8 mouse cellular contexts compared by ENCODE assay signal in genomic region chr5:123155425-123155824, GRCm38 (mm10). TPM values are rescaled to one million over a fixed set of nuclear protein-coding genes. Genes with fewer than 3 reads are reported as not detected.
DNase-seq lines count a peak whose midpoint lies in the region; ATAC-seq and TF ChIP-seq lines count a peak whose summit lies in the region.

No protein-coding gene starts in this region.

- TF ChIP-seq EP300 in heart, adult 2 months (IDR thresholded peaks at IDR 0.05; ENCODE audit: insufficient read depth, low read depth, low read length): peak; percentile 83

- no peak overlapping the region for H3K9ac ChIP-seq in heart, adult 2 months (ENCODE audit: low read depth, low read length)
- no peak overlapping the region for H3K9ac ChIP-seq in heart, embryonic 12.5 days
- no peak overlapping the region for H3K9ac ChIP-seq in forebrain, postnatal 0 days

- ATAC-seq in heart, embryonic 12.5 days (ENCODE audit: insufficient number of reproducible peaks, low FRiP score): no peak; the same call in 1 of the 2 replicates
- ATAC-seq in CD4-positive, CD25-positive, alpha-beta regulatory T cell, adult 4 months: peak; percentile 32
- peak; percentile 55; the same call in 1 of the 2 replicates for ATAC-seq in forebrain, postnatal 0 days
- ATAC-seq in megakaryocyte progenitor cell, adult 5-6 weeks (replicated peaks; ENCODE audit: poor library complexity): peak; percentile 72

- intact Hi-C loops in heart, adult 2 months (cut with DNase I): loop anchor here (1.0 kb wide), 1 partner anchor 38 kb away; no protein-coding TSS in a partner anchor

- no peaks in the 10 kb centered on the region; the same call in 1 of the 2 replicates for H3K4me1 ChIP-seq in heart, adult 2 months (ENCODE audit: control insufficient read depth, insufficient read depth, low read length)
- peaks cover 20% of the 10 kb centered on the region for H3K4me1 ChIP-seq in heart, embryonic 12.5 days (replicated peaks)
- H3K4me1 ChIP-seq in forebrain, postnatal 0 days (ENCODE audit: insufficient read depth): peaks cover 8% of the 10 kb centered on the region

- 37% methylated on average over 7 of the region's 7 CpGs for WGBS in heart, adult 2 months
- 53% methylated on average over 7 of the region's 7 CpGs for WGBS in heart, embryonic 12.5 days
- WGBS in forebrain, postnatal 0 days: 52% methylated on average over 7 of the region's 7 CpGs

- H3K9me3 ChIP-seq in heart, embryonic 12.5 days (replicated peaks): no peaks in the 10 kb centered on the region
- H3K9me3 ChIP-seq in forebrain, postnatal 0 days (ENCODE audit: low read length): no peaks in the 10 kb centered on the region

- no peak overlapping the region for H3K27ac ChIP-seq in heart, adult 2 months
- no peak overlapping the region for H3K27ac ChIP-seq in heart, embryonic 12.5 days (ENCODE audit: poor library complexity, severe bottlenecking)
- H3K27ac ChIP-seq in forebrain, postnatal 0 days (ENCODE audit: low read depth, low read length): no peak overlapping the region

- H3K4me2 ChIP-seq in heart, embryonic 12.5 days: no peak overlapping the region
- no peak overlapping the region for H3K4me2 ChIP-seq in forebrain, postnatal 0 days (ENCODE audit: low read depth)

- peak; percentile 67 to 74 for DNase-seq in heart, adult 2 months
- peak; percentile 61 for DNase-seq in cerebellum, adult 11-12 months
- DNase-seq in forebrain, postnatal 0 days: peak; percentile 74
- DNase-seq in kidney, postnatal 36 days: peak; percentile 83 to 86
- peak; percentile 92 for DNase-seq in splenic B cell, adult 2 months (ENCODE audit: low read depth, low spot score)

- no peak for TF ChIP-seq POLR2A in heart, adult 2 months (IDR thresholded peaks at IDR 0.05; ENCODE audit: insufficient read depth, low read depth, low read length)

- H3K36me3 ChIP-seq in heart, adult 2 months (ENCODE audit: control insufficient read depth, insufficient read depth, low read length): no peaks in the 10 kb centered on the region; the same call in 1 of the 2 replicates
- H3K36me3 ChIP-seq in heart, embryonic 12.5 days: peaks cover 95% of the 10 kb centered on the region
- H3K36me3 ChIP-seq in forebrain, postnatal 0 days (ENCODE audit: insufficient read depth): peaks cover 63% of the 10 kb centered on the region
- H3K36me3 ChIP-seq in splenic B cell, adult 2 months (ENCODE audit: control insufficient read depth, insufficient read depth, low read length, poor library complexity, severe bottlenecking): peaks cover 20% of the 10 kb centered on the region

- H3K4me3 ChIP-seq in heart, adult 2 months: no peak overlapping the region
- no peak overlapping the region for H3K4me3 ChIP-seq in heart, embryonic 12.5 days
- no peak overlapping the region for H3K4me3 ChIP-seq in forebrain, postnatal 0 days (ENCODE audit: low read depth, low read length)

- H3K79me2 ChIP-seq in heart, adult 2 months (replicated peaks; ENCODE audit: control insufficient read depth, insufficient read depth, low read length): no peaks in the 10 kb centered on the region; the same call in none of the 2 replicates

- TF ChIP-seq CTCF in heart, adult 2 months (IDR thresholded peaks at IDR 0.05): peak; percentile 84
- TF ChIP-seq CTCF in forebrain, postnatal 0 days (IDR thresholded peaks at IDR 0.05; ENCODE audit: low read depth): peak; percentile 78

- H3K27me3 ChIP-seq in heart, adult 2 months (ENCODE audit: control insufficient read depth, insufficient read depth, low read length): no peaks in the 10 kb centered on the region
- H3K27me3 ChIP-seq in heart, embryonic 12.5 days (replicated peaks): no peaks in the 10 kb centered on the region
- no peaks in the 10 kb centered on the region for H3K27me3 ChIP-seq in forebrain, postnatal 0 days (ENCODE audit: insufficient read depth, low read length)
- H3K27me3 ChIP-seq in splenic B cell, adult 2 months (ENCODE audit: control insufficient read depth, insufficient read depth, low read length, poor library complexity, severe bottlenecking): no peaks in the 10 kb centered on the region

RNA-seq across cellular contexts. Expression of gene Setd1b, which starts 13.4 kb away (rescaled TPM):
- 10 to 100 TPM; 12.9 to 19.4 TPM for total RNA-seq in heart, adult 2 months (2021)
- 6.4 and 7.4 TPM in 2 replicates for polyA plus RNA-seq in heart, adult 2 months (2012; rRNA removed)
- 7.4 and 8.1 TPM in 2 replicates for polyA plus RNA-seq in heart, embryonic 12.5 days (2016; fragmentation: Nextera tagmentation; extraction: Ambion mirVana)
- polyA plus RNA-seq in CD4-positive, CD25-positive, alpha-beta regulatory T cell, adult 4 months (2017; shearing (Covaris generic)): 10 to 100 TPM; 17.1 to 20.8 TPM
- 3.9 and 5.6 TPM in 2 replicates for total RNA-seq in forebrain, postnatal 0 days (2014; rRNA removed)
- polyA plus RNA-seq in forebrain, postnatal 0 days (2015; fragmentation: Nextera tagmentation; extraction: Ambion mirVana): 5.1 and 7.6 TPM in 2 replicates
- total RNA-seq in megakaryocyte progenitor cell, adult 5-6 weeks (2015): 27.5 and 28.3 TPM in 2 replicates
- total RNA-seq in megakaryocyte progenitor cell, adult 5-6 weeks (2017): 1.9 and 3.1 TPM in 2 replicates

RNA-seq across cellular contexts. Expression of gene Psmd9, which starts 13.8 kb away (rescaled TPM):
- total RNA-seq in heart, adult 2 months (2021): 10 to 100 TPM; 13.3 to 14.8 TPM
- polyA plus RNA-seq in heart, adult 2 months (2012; rRNA removed): 16.4 and 20.4 TPM in 2 replicates
- 58.5 and 58.6 TPM in 2 replicates for polyA plus RNA-seq in heart, embryonic 12.5 days (2016; fragmentation: Nextera tagmentation; extraction: Ambion mirVana)
- 10 to 100 TPM; 36.5 to 41.5 TPM for polyA plus RNA-seq in CD4-positive, CD25-positive, alpha-beta regulatory T cell, adult 4 months (2017; shearing (Covaris generic))
- total RNA-seq in forebrain, postnatal 0 days (2014; rRNA removed): 37.4 and 39.5 TPM in 2 replicates
- 72.3 and 79.4 TPM in 2 replicates for polyA plus RNA-seq in forebrain, postnatal 0 days (2015; fragmentation: Nextera tagmentation; extraction: Ambion mirVana)
- 22.3 and 23.9 TPM in 2 replicates for total RNA-seq in megakaryocyte progenitor cell, adult 5-6 weeks (2015)
- 15.2 and 19.4 TPM in 2 replicates for total RNA-seq in megakaryocyte progenitor cell, adult 5-6 weeks (2017)

RNA-seq across cellular contexts. Expression of gene Rhof, which starts 22.9 kb away (rescaled TPM):
- under 1 TPM; 0.64 to 0.70 TPM for total RNA-seq in heart, adult 2 months (2021)
- 1.6 and 2.3 TPM in 2 replicates for polyA plus RNA-seq in heart, adult 2 months (2012; rRNA removed)
- polyA plus RNA-seq in heart, embryonic 12.5 days (2016; fragmentation: Nextera tagmentation; extraction: Ambion mirVana): 1.0 and 1.3 TPM in 2 replicates
- polyA plus RNA-seq in CD4-positive, CD25-positive, alpha-beta regulatory T cell, adult 4 months (2017; shearing (Covaris generic)): 100 to 1,000 TPM in 1 of 2 experiments, 10 to 100 TPM in 1; 80.6 to 101 TPM
- 25.3 and 27.0 TPM in 2 replicates for total RNA-seq in forebrain, postnatal 0 days (2014; rRNA removed)
- polyA plus RNA-seq in forebrain, postnatal 0 days (2015; fragmentation: Nextera tagmentation; extraction: Ambion mirVana): 36.9 and 38.7 TPM in 2 replicates
- total RNA-seq in megakaryocyte progenitor cell, adult 5-6 weeks (2015): 0.42 and 1.0 TPM in 2 replicates
- 0.54 and 1.1 TPM in 2 replicates for total RNA-seq in megakaryocyte progenitor cell, adult 5-6 weeks (2017)

RNA-seq across cellular contexts. Expression of gene Hpd, which starts 27.1 kb away (rescaled TPM):
- total RNA-seq in heart, adult 2 months (2021): not detected
- polyA plus RNA-seq in heart, adult 2 months (2012; rRNA removed): 0.61 and 0.97 TPM in 2 replicates
- polyA plus RNA-seq in heart, embryonic 12.5 days (2016; fragmentation: Nextera tagmentation; extraction: Ambion mirVana): not detected in 2 replicates
- polyA plus RNA-seq in CD4-positive, CD25-positive, alpha-beta regulatory T cell, adult 4 months (2017; shearing (Covaris generic)): not detected
- total RNA-seq in forebrain, postnatal 0 days (2014; rRNA removed): not detected in 2 replicates
- not detected in 2 replicates for polyA plus RNA-seq in forebrain, postnatal 0 days (2015; fragmentation: Nextera tagmentation; extraction: Ambion mirVana)
- total RNA-seq in megakaryocyte progenitor cell, adult 5-6 weeks (2015): not detected in 2 replicates
- not detected in 2 replicates for total RNA-seq in megakaryocyte progenitor cell, adult 5-6 weeks (2017)

Comparison
In these comparisons a context has a peak if more than half of its experiments do, and no peak if none do; other contexts are left out.
1. RNA of gene Rhof, which starts 22.9 kb away (polyA plus RNA-seq): 80.6 to 101 TPM in CD4-positive, CD25-positive, alpha-beta regulatory T cell, adult 4 months and 36.9 to 38.7 TPM in forebrain, postnatal 0 days; 1.6 to 2.3 TPM in heart, adult 2 months and 1.0 to 1.3 TPM in heart, embryonic 12.5 days; every median in the first group is over 10 times any median in the second.
2. Peak in every context shown above with its lines, with median percentiles within 50 percentile points of each other: DNase-seq.